Mouse (Mus musculus): ENCODE results near the gene Csmd2.

DNA sequence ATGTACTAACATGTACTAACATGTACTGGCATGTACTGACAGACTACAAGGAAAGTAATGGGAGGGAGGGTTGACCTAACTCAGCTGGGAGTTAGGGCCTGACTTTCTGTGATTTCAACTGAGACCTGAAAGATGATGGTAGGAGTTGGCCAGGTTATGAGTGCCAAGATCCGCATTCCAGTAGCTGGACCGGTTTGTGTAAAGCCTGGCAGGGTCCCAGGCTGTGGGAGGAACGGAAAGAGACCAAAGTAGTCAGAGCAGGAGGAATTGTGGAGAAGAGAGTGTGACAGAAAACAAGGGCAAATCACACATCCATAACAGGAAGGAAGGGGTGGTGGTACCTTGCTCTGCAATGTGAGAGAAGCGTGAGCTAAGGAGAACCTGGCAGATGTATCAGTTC is 588.2 kb downstream of the Csmd2 start:
- TF ChIP-seq CTCF (IDR thresholded peaks at IDR 0.05; ENCODE audit: control insufficient read depth, insufficient read depth, low read length) (no peak), POLR2A (IDR thresholded peaks at IDR 0.05; ENCODE audit: borderline replicate concordance, control insufficient read depth, low read depth, low read length) (no peak)
